Comparison of ENCODE assay signal across 12 mouse cellular contexts in the genomic region with DNA sequence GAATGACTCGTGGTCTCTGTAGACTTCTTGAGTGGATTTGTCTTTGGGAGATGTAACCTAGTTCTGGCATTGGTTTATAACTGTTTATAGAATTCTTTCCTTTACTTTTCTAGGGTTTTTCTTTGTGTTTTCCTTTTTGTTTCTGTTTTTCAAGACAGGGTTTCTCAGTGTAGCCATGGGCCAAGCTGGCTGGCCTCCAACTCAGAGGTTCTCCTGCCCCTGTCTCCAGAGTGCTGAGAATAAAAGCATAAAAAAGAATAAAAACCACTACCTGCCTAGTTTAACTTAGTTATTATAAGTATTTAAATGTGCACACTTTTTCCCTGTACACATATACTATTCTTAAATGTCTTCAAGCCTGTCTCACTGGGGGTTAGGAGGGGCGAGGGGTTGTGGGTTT. TPM values are rescaled to one million over a fixed set of nuclear protein-coding genes. Genes with fewer than 3 reads are reported as not detected.
A peak's percentile ranks its signal among the peaks of the same experiment; 100 is the strongest.
DNase-seq lines count a peak whose midpoint lies in the region; ATAC-seq lines count a peak whose summit lies in the region.
"Had no signal": no experiment of that assay in that cellular context is flagged by ENCODE, and none has a peak within 500 bp of the region (broad histone marks: within the 10 kb centered on the region; RNA-seq: fewer than 3 reads in every experiment).

No protein-coding gene starts in this region.

- no peak overlapping the region for H3K9ac ChIP-seq in midbrain, embryonic 16.5 days (ENCODE audit: low read depth, low read length)
- H3K9ac ChIP-seq in limb, embryonic 12.5 days (replicated peaks), result no peak overlapping the region
- H3K9ac ChIP-seq in neural tube, embryonic 15.5 days (replicated peaks), result no peak overlapping the region

- WGBS in midbrain, embryonic 10.5 days, result 90% methylated on average over 2 of the region's 2 CpGs
- WGBS in midbrain, embryonic 16.5 days, result 88% methylated on average over 2 of the region's 2 CpGs
- 90% methylated on average over 2 of the region's 2 CpGs for WGBS in limb, embryonic 12.5 days
- WGBS in neural tube, embryonic 15.5 days, result 88% methylated on average over 2 of the region's 2 CpGs

- no peaks in the 10 kb centered on the region for H3K9me3 ChIP-seq in erythroblast, embryonic 14.5 days (ENCODE audit: control insufficient read depth, low read length)
- H3K9me3 ChIP-seq in midbrain, embryonic 10.5 days (replicated peaks), result no peaks in the 10 kb centered on the region
- no peaks in the 10 kb centered on the region for H3K9me3 ChIP-seq in midbrain, embryonic 16.5 days (replicated peaks; ENCODE audit: control insufficient read depth, low read length, poor library complexity, severe bottlenecking)
- no peaks in the 10 kb centered on the region for H3K9me3 ChIP-seq in limb, embryonic 12.5 days
- H3K9me3 ChIP-seq in neural tube, embryonic 15.5 days (replicated peaks), result no peaks in the 10 kb centered on the region

- ATAC-seq in erythroblast, adult 5-6 weeks (replicated peaks; ENCODE audit: low FRiP score, poor library complexity, severe bottlenecking), result no peak
- ATAC-seq in midbrain, embryonic 16.5 days, result no peak
- no peak for ATAC-seq in limb, embryonic 12.5 days (ENCODE audit: insufficient number of reproducible peaks, insufficient read depth, low FRiP score, low TSS enrichment, low read depth)
- ATAC-seq in neural tube, embryonic 15.5 days (ENCODE audit: low FRiP score), result no peak

- no peak overlapping the region for H3K4me2 ChIP-seq in midbrain, embryonic 16.5 days (ENCODE audit: low read length)
- H3K4me2 ChIP-seq in limb, embryonic 12.5 days, result peak overlapping the region; percentile 81
- peak overlapping the region; percentile 75 for H3K4me2 ChIP-seq in neural tube, embryonic 15.5 days

- H3K4me1 ChIP-seq in erythroblast, embryonic 14.5 days (ENCODE audit: control insufficient read depth), result peaks cover 41% of the 10 kb centered on the region
- H3K4me1 ChIP-seq in midbrain, embryonic 10.5 days, result peaks cover 30% of the 10 kb centered on the region
- peaks cover 31% of the 10 kb centered on the region for H3K4me1 ChIP-seq in midbrain, embryonic 16.5 days (ENCODE audit: control insufficient read depth, insufficient read depth, low read length)
- peaks cover 24% of the 10 kb centered on the region for H3K4me1 ChIP-seq in limb, embryonic 12.5 days (replicated peaks)
- H3K4me1 ChIP-seq in neural tube, embryonic 15.5 days, result peaks cover 35% of the 10 kb centered on the region

- H3K27ac ChIP-seq in midbrain, embryonic 10.5 days (replicated peaks), result no peak overlapping the region
- no peak overlapping the region for H3K27ac ChIP-seq in midbrain, embryonic 16.5 days (ENCODE audit: low read length)
- no peak overlapping the region for H3K27ac ChIP-seq in limb, embryonic 12.5 days
- H3K27ac ChIP-seq in neural tube, embryonic 15.5 days (replicated peaks), result no peak overlapping the region

- no peaks in the 10 kb centered on the region for H3K27me3 ChIP-seq in erythroblast, embryonic 14.5 days (ENCODE audit: control insufficient read depth)
- H3K27me3 ChIP-seq in midbrain, embryonic 10.5 days (ENCODE audit: low read depth, poor library complexity, severe bottlenecking), result no peaks in the 10 kb centered on the region
- no peaks in the 10 kb centered on the region for H3K27me3 ChIP-seq in midbrain, embryonic 16.5 days (ENCODE audit: control insufficient read depth, insufficient read depth, low read depth, low read length)
- H3K27me3 ChIP-seq in limb, embryonic 12.5 days, result no peaks in the 10 kb centered on the region
- no peaks in the 10 kb centered on the region for H3K27me3 ChIP-seq in neural tube, embryonic 15.5 days (replicated peaks)

- H3K36me3 ChIP-seq in erythroblast, embryonic 14.5 days (ENCODE audit: control insufficient read depth), result peaks cover 62% of the 10 kb centered on the region
- peaks cover 64% of the 10 kb centered on the region for H3K36me3 ChIP-seq in midbrain, embryonic 10.5 days
- peaks cover 19% of the 10 kb centered on the region for H3K36me3 ChIP-seq in midbrain, embryonic 16.5 days (ENCODE audit: control insufficient read depth, insufficient read depth, low read length)
- H3K36me3 ChIP-seq in limb, embryonic 12.5 days, result peaks cover 46% of the 10 kb centered on the region
- peaks cover 35% of the 10 kb centered on the region for H3K36me3 ChIP-seq in neural tube, embryonic 15.5 days

- H3K4me3 ChIP-seq in erythroblast, embryonic 14.5 days (replicated peaks), result peak overlapping the region; percentile 82
- peak overlapping the region; percentile 83 for H3K4me3 ChIP-seq in midbrain, embryonic 10.5 days
- H3K4me3 ChIP-seq in midbrain, embryonic 16.5 days (ENCODE audit: low read depth, low read length), result no peak overlapping the region
- peak overlapping the region; percentile 72 for H3K4me3 ChIP-seq in limb, embryonic 12.5 days (replicated peaks)
- H3K4me3 ChIP-seq in neural tube, embryonic 15.5 days (replicated peaks), result 0 out of 2 replicates have a peak overlapping the region, but pooled peaks have one; percentile 85

- no peak for DNase-seq in midbrain, embryonic 10.5 days (ENCODE audit: low spot score)
- DNase-seq in right cerebral cortex, postnatal 10 days (ENCODE audit: low spot score in 2 of 2), result no peak
- DNase-seq in thymus, postnatal 10 days (ENCODE audit: low spot score in 2 of 2), result no peak
- DNase-seq: cerebellum, adult 18-20 months; gastrocnemius, postnatal 25 days; thymus, postnatal 14 days had no signal

RNA-seq across cellular contexts. Expression of a gene that starts 1.7 kb away (rescaled TPM):
- 0.17 TPM in 2 replicates for polyA plus RNA-seq in erythroblast, embryonic 14.5 days (2012)
- 1.3 and 2.7 TPM in 2 replicates for total RNA-seq in erythroblast, adult 5-6 weeks (2015; ENCODE audit: low replicate concordance)
- 7.0 and 12.5 TPM in 2 replicates for total RNA-seq in erythroblast, adult 5-6 weeks (2017; ENCODE audit: low replicate concordance)
- polyA plus RNA-seq in midbrain, embryonic 10.5 days (2016; fragmentation: Nextera tagmentation; extraction: Ambion mirVana), result 34.3 and 35.2 TPM in 2 replicates
- polyA plus RNA-seq in midbrain, embryonic 16.5 days (2015; fragmentation: Nextera tagmentation; extraction: Ambion mirVana), result 14.5 and 16.3 TPM in 2 replicates
- polyA plus RNA-seq in limb, embryonic 12.5 days (2016; fragmentation: Nextera tagmentation; extraction: Ambion mirVana), result 31.8 and 33.3 TPM in 2 replicates
- 15.3 and 16.4 TPM in 2 replicates for polyA plus RNA-seq in neural tube, embryonic 15.5 days (2015; fragmentation: Nextera tagmentation; extraction: Ambion mirVana)

RNA-seq across cellular contexts. Expression of a gene that starts 1.9 kb away (rescaled TPM):
- 1.4 and 2.1 TPM in 2 replicates for polyA plus RNA-seq in erythroblast, embryonic 14.5 days (2012)
- 33.4 and 49.1 TPM in 2 replicates for total RNA-seq in erythroblast, adult 5-6 weeks (2015; ENCODE audit: low replicate concordance)
- total RNA-seq in erythroblast, adult 5-6 weeks (2017; ENCODE audit: low replicate concordance), result 30.9 and 33.0 TPM in 2 replicates
- polyA plus RNA-seq in midbrain, embryonic 10.5 days (2016; fragmentation: Nextera tagmentation; extraction: Ambion mirVana), result 175 and 185 TPM in 2 replicates
- polyA plus RNA-seq in midbrain, embryonic 16.5 days (2015; fragmentation: Nextera tagmentation; extraction: Ambion mirVana), result 75.1 and 76.4 TPM in 2 replicates
- polyA plus RNA-seq in limb, embryonic 12.5 days (2016; fragmentation: Nextera tagmentation; extraction: Ambion mirVana), result 208 and 226 TPM in 2 replicates
- polyA plus RNA-seq in neural tube, embryonic 15.5 days (2015; fragmentation: Nextera tagmentation; extraction: Ambion mirVana), result 76.8 and 95.4 TPM in 2 replicates

RNA-seq across cellular contexts. Expression of a gene that starts 24.7 kb away (rescaled TPM):
- polyA plus RNA-seq in erythroblast, embryonic 14.5 days (2012), result not detected in 2 replicates
- not detected in 2 replicates for total RNA-seq in erythroblast, adult 5-6 weeks (2015; ENCODE audit: low replicate concordance)
- total RNA-seq in erythroblast, adult 5-6 weeks (2017; ENCODE audit: low replicate concordance), result not detected in 2 replicates
- not detected in 2 replicates for polyA plus RNA-seq in midbrain, embryonic 10.5 days (2016; fragmentation: Nextera tagmentation; extraction: Ambion mirVana)
- polyA plus RNA-seq in midbrain, embryonic 16.5 days (2015; fragmentation: Nextera tagmentation; extraction: Ambion mirVana), result 0.13 TPM in 1 of 2 replicates, not detected in the other
- not detected in 2 replicates for polyA plus RNA-seq in limb, embryonic 12.5 days (2016; fragmentation: Nextera tagmentation; extraction: Ambion mirVana)
- polyA plus RNA-seq in neural tube, embryonic 15.5 days (2015; fragmentation: Nextera tagmentation; extraction: Ambion mirVana), result 0.17 TPM in 1 of 2 replicates, not detected in the other
- total RNA-seq: gastrocnemius, postnatal 25 days; layer of hippocampus, postnatal 14 days had no signal

RNA-seq across cellular contexts. Expression of a gene that starts 49.8 kb away (rescaled TPM):
- 0.09 and 0.15 TPM in 2 replicates for polyA plus RNA-seq in erythroblast, embryonic 14.5 days (2012)
- total RNA-seq in erythroblast, adult 5-6 weeks (2015; ENCODE audit: low replicate concordance), result 2.7 and 5.2 TPM in 2 replicates
- 3.7 and 5.4 TPM in 2 replicates for total RNA-seq in erythroblast, adult 5-6 weeks (2017; ENCODE audit: low replicate concordance)
- 54.9 and 57.7 TPM in 2 replicates for polyA plus RNA-seq in midbrain, embryonic 10.5 days (2016; fragmentation: Nextera tagmentation; extraction: Ambion mirVana)
- polyA plus RNA-seq in midbrain, embryonic 16.5 days (2015; fragmentation: Nextera tagmentation; extraction: Ambion mirVana), result 36.8 and 37.7 TPM in 2 replicates
- polyA plus RNA-seq in limb, embryonic 12.5 days (2016; fragmentation: Nextera tagmentation; extraction: Ambion mirVana), result 42.8 and 48.6 TPM in 2 replicates
- 32.2 and 36.5 TPM in 2 replicates for polyA plus RNA-seq in neural tube, embryonic 15.5 days (2015; fragmentation: Nextera tagmentation; extraction: Ambion mirVana)

RNA-seq across cellular contexts. Expression of a gene that starts 50.0 kb away (rescaled TPM):
- 1.4 TPM in 2 replicates for polyA plus RNA-seq in erythroblast, embryonic 14.5 days (2012)
- total RNA-seq in erythroblast, adult 5-6 weeks (2015; ENCODE audit: low replicate concordance), result 15.0 and 25.9 TPM in 2 replicates
- 29.0 and 31.6 TPM in 2 replicates for total RNA-seq in erythroblast, adult 5-6 weeks (2017; ENCODE audit: low replicate concordance)
- 17.6 and 21.1 TPM in 2 replicates for polyA plus RNA-seq in midbrain, embryonic 10.5 days (2016; fragmentation: Nextera tagmentation; extraction: Ambion mirVana)
- 21.4 and 21.9 TPM in 2 replicates for polyA plus RNA-seq in midbrain, embryonic 16.5 days (2015; fragmentation: Nextera tagmentation; extraction: Ambion mirVana)
- polyA plus RNA-seq in limb, embryonic 12.5 days (2016; fragmentation: Nextera tagmentation; extraction: Ambion mirVana), result 23.2 and 24.6 TPM in 2 replicates
- 22.6 and 24.2 TPM in 2 replicates for polyA plus RNA-seq in neural tube, embryonic 15.5 days (2015; fragmentation: Nextera tagmentation; extraction: Ambion mirVana)

Comparison
In these comparisons a context has a peak if more than half of its experiments do, and no peak if none do; other contexts are left out.
1. RNA of a gene that starts 1.7 kb away (polyA plus RNA-seq): 34.3 to 35.2 TPM in midbrain, embryonic 10.5 days, 31.8 to 33.3 TPM in limb, embryonic 12.5 days, 15.3 to 16.4 TPM in neural tube, embryonic 15.5 days and 14.5 to 16.3 TPM in midbrain, embryonic 16.5 days; 0.17 TPM in erythroblast, embryonic 14.5 days; every median in the first group is over 10 times any median in the second.
2. RNA of a gene that starts 1.9 kb away (polyA plus RNA-seq): 208 to 226 TPM in limb, embryonic 12.5 days, 175 to 185 TPM in midbrain, embryonic 10.5 days, 76.8 to 95.4 TPM in neural tube, embryonic 15.5 days and 75.1 to 76.4 TPM in midbrain, embryonic 16.5 days; 1.4 to 2.1 TPM in erythroblast, embryonic 14.5 days; every median in the first group is over 10 times any median in the second.